Mouse (Mus musculus) brain, embryonic 14.5 days (tissue): Measurements from ENCODE around the gene Pdzrn4. TPM values are rescaled to one million over a fixed set of nuclear protein-coding genes. Genes with fewer than 3 reads are reported as not detected.

ENCODE experiments used
- DNase-seq: peaks from one replicate; pipeline ENCODE4 v3.0.0-alpha.2; 2011; ENCODE audit warnings: low read depth
- CTCF ChIP-seq: fragments of 200-500 bp; IDR thresholded peaks from 2 replicates; pipeline ENCODE4 v1.5.1; 2012; ENCODE audit warnings: inconsistent platforms, mild to moderate bottlenecking, moderate library complexity, borderline replicate concordance; ENCODE audit not compliant: insufficient read depth, insufficient read length; ENCODE audit errors: extremely low read depth
- POLR2A ChIP-seq: fragments of 200-500 bp; IDR thresholded peaks from 2 replicates; pipeline ENCODE4 v1.6.1; 2012; ENCODE audit warnings: mild to moderate bottlenecking, inconsistent platforms, borderline replicate concordance; ENCODE audit not compliant: poor library complexity, insufficient read depth, insufficient read length, severe bottlenecking; ENCODE audit errors: extremely low read depth
- polyA plus RNA-seq: library from polyadenylated mRNA; depleted of rRNA; stranded (reverse); fragments of >200 nt; gene quantifications from 2 replicates; pipeline ENCODE4 v1.2.3, GENCODE M21; 2012

The Pdzrn4 gene
- polyA plus RNA-seq, 1 experiment = 17.1 TPM

DNA sequence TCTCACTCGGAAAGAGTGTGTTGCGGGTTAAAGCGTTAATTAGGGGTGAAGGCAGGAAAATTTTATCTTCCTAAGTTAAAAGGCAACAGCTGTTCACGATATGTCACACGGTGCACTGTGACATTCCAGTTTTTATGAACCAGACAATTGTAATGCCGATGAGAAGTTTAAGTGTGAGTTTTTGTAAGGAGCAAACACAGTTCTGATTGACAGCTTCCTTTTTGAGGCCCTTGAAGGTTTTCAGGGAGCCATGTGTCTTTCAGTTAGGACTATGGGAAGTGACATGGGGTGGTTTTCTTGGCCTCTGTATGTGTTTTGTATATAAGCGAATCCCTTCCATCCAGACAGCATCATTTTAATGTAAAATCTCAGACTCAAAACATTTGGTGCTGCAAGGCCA, 20.0 kb downstream of the Pdzrn4 start:
- no peak for TF ChIP-seq POLR2A
- no peak for TF ChIP-seq CTCF
- peak; percentile 73 for DNase-seq

DNA sequence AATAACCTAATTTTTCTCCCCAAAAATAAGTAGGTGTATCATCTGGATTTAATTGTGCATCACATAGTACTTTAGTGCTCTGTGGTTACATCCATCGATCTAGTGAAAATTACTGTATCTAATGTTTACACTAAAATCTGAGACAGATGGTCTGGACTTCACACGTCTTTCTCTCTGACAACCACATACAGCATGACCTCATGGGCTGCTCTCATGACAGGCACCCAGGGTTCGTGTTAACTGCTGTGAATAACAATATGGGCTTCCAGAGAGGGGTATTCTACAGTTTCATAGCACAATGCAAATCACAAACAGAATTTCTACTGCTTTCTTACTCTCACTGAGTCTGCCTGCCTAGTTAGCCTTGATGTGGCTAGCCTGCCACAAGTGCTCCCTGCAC, 20.4 kb downstream of the Pdzrn4 start:
- DNase-seq = peak; percentile 70

DNA sequence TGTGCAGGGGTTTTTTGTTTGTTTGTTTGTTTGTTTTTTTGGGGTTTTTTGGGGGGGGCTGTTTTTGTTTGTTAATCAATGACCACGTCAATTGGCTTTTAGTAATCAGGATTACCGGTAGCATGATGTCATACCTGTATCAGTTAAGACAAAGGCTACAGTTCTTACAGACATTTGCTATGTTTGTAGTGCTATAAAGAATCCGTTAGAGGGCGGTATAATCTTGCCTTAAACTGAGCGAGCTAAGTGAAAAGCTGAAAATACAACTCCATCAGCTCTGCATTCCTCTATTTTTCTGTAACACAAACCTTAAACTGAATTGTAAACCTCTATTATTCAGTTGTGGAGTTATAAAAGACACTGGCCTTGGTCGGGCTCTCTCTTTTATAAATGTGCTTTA, 37.9 kb downstream of the Pdzrn4 start:
- TF ChIP-seq CTCF = no peak
- TF ChIP-seq POLR2A = no peak

More for the DNA sequence above, 20.4 kb downstream of the Pdzrn4 start:
- no peak for TF ChIP-seq POLR2A

DNA sequence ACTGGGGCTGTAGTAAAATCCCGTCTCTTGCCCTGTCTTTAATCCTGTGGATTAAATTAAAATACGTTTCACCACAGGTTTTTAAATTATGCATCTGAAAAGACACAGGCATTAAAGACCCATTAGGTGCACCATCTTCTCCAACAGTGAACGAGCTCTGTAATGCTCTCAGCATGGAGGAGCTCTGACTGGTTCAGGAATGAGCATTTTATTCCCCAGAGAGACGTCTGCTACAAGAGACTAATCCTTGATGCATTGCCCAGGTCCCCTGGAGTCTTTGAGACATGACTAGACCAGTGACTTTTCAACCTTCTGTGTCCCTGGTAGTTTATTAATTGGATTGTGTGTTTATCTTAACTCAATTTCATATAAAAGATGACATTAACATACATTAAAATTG, 38.6 kb downstream of the Pdzrn4 start:
- TF ChIP-seq CTCF (no peak), POLR2A (no peak)
- peak; percentile 45 for DNase-seq

More for the DNA sequence above, 37.9 kb downstream of the Pdzrn4 start:
- DNase-seq = peak; percentile 77

DNA sequence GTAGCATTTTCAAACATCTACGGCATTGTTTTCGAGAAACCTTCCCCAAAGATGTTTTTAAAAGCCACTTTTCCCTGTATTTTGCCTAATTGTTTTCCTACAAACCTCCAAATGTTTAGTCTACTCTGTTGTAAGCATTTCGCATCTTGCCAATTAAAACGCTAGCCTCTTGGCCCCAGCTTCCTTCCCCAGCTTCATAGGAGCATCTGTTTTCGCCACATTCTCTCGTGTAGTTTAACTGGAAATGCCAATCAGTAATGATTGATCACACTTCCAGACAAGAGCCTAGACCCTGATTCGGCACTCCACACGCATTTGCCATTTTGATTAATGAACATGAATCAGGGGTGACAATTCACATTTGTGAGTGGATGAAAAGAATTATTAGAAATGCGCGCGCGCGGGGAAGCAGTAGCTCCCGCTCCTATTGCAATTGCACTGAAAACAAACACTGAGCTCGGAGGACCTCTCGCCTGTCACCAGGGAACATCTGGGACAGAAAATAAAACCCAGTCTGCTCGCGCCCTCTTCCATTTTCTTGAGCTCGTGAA, 45.0 kb downstream of the Pdzrn4 start:
- peak; percentile 57 for DNase-seq
- TF ChIP-seq CTCF (no peak), POLR2A (no peak)

DNA sequence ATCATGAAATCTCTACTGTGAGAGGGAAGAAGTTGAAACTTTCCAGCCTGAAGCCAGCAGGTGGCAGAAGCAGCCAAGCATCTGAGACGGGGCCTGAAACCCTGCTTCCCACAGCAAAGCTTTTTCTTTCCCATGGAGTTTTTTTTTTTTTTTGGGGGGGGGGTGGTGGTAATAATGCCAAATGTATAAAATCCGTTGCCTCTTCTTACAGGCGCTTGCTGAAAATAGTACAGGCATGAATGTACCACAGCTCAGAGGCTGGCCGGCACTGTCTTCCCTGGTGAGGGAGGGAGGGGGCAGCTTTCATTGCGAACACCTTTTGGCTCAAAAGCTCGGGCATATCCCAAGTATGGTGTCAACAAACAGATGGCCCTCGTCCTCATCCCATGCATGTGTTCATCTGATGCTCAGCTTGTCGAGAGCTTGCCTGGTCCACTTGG, 51.0 kb downstream of the Pdzrn4 start:
- no peak for TF ChIP-seq POLR2A
- peak; percentile 77 for TF ChIP-seq CTCF
- DNase-seq = peak; percentile 85

DNA sequence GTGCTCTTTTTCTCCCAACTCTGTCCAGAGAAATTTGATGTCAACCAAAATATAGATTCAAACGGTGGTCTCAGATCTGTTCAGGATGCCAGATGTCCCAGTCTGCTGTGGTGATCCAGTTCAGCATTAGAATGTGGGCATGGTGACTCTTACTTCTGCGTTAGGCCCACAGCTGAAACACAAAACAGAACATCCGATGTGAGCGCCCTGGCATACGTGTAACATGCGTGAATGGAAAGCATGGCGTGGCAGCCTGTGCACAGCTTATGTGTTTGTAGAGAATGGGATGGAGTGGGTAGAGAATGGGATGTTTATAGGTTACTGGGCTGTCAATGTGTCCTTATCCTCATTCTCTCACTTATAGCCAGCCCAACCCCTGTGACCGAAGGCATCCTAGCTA, 52.4 kb downstream of the Pdzrn4 start:
- TF ChIP-seq POLR2A (no peak), CTCF (no peak)

DNA sequence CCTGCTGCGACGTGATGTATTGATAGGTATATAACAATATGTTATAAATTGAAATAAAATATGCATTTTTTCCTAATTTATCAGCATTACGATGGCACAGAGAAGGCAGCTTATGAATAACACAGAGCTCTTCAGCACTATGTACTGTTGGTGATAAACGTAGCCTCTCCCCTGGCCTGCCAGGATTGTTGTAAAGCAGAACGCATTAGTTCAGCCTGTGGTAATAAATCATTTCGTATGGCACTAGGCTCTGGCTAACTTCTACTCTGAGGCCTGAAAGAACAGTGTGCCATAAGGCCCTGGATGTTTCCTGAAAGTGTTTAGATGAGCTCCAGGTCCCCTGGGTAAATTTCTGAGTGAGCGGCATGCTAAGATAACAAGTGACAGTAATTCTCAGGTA, 55.9 kb downstream of the Pdzrn4 start:
- peak; percentile 11 for DNase-seq
- TF ChIP-seq CTCF (no peak), POLR2A (no peak)

More for the DNA sequence above, 52.4 kb downstream of the Pdzrn4 start:
- DNase-seq = no peak

DNA sequence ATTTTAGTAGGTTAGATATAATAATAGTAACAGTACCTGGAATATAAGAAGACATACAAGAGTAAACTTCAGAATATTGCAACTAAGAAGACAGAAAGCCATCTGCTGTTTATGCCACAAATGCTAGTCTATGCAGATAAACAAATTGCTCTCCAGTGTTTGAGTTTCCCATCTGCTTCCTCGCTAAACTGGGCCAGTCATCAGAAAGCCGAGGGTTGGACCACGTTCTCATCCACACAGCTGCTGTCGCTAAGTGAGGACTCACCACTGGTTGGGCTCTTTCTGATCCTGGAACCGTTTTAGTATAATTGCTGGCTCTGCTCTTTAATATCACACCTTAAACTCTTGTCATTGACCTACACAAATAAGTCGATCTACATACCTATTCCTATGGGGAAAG, 85.5 kb downstream of the Pdzrn4 start:
- DNase-seq = peak; percentile 65
- no peak for TF ChIP-seq POLR2A
- TF ChIP-seq CTCF = no peak

DNA sequence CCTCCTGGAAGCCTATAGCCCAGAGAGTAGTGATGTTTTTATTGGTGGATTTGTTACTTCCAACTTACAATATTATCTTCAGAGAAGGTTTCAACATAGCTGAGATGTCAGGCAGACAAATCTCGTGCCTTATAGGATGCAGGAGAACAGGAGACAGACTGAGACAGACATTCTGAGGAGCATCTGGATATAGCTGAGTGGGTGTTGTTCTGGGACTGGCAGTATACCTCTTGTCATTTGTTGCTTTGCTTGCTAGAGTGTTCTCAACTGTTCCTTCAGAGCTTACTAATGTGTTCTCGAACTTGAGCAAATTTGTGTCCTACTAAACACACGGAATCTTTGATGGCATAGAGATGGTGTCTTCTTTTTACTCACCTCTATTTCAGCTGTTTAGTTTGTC, 94.7 kb downstream of the Pdzrn4 start:
- DNase-seq = no peak
- TF ChIP-seq CTCF (no peak), POLR2A (no peak)

DNA sequence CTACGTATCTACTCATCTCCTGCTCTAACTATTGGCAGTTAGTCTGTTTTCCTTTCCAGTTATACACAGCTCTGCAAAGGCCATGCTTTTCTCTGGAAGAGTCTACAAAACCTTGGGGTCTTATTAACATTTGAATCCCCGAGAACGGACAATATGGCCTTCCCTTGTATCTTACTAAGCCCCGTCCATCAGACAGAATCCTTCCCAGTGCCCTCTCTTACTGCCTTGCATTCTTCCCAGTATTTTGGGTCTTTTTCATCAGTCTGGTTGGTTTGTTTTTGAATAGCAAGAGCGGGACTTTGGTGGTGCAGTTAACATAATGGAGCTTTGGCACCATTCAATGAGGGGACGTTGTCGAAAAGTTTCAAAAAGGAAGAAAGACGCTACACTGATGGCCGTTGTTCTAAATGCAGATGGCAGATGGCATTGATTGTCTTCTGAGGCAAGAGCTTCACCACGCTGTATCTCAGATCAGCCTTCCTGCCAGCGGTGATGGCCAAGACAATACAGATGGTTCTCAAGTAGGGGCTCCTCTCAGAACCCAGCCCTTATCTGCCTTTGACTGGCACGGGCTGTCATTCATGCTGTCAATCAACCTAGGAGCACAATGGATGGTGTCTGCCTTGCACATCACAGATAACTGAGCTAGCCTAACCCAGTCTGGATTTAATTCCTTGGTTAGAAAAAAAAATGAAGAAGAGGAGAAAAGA, 98.9 kb downstream of the Pdzrn4 start:
- peak; percentile 65 for DNase-seq
- no peak for TF ChIP-seq CTCF
- TF ChIP-seq POLR2A = no peak

DNA sequence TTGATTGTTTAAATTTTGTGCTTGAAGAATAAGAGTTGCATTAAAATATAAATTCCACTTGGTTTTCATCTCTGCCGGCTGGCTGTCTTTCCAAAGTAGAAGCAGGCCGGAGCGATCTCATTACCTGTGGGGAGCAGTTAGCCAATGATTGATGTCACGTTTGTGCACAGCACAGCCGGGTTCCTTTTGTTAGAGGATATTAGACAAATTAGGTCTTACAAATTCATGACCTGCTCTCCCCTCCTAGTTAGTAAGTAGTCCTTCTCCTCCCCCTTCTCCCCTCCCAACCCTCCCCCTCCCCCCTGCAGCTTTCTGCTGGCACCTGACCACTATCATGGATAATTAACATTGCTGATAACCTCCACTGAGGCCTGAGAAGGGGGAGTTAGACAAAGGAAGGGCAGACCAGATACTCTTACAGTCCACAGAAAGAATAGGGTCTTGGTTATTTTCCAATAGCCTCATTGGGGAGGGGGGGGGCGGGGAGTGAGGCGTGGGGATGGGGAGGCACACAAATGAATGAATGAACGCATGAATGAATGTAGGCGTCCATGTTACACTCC, 103.7 kb downstream of the Pdzrn4 start:
- TF ChIP-seq CTCF (no peak), POLR2A (no peak)
- peak; percentile 70 for DNase-seq
